Mouse (Mus musculus): ENCODE data around the gene Sparcl1. TPM values are rescaled to one million over a fixed set of nuclear protein-coding genes. Genes with fewer than 3 reads are reported as not detected.

Gene Sparcl1
- total and polyA plus RNA-seq, 3 experiments: 122 to 219 (median 182) TPM

DNA sequence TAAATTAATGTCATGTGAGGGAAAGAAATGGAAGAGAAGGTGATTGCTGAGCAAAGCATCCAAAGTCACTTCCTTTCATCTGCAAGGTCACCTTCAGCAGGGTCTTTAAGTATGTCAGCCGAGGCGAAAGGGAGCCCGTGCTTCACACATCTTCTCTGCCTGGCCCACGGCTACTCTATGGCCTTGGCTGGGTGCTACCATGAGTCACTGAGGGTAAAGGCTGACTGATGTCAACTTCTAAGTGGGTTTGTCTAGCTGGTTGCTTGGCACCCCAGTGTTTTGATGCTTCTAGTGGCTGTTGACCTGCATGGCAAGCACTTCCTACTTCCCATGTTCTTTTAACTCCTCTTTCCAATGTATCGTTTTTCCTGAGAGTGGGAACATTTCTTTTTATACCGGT is 36.7 kb upstream of the Sparcl1 start:
- Histone ChIP-seq H3K36me3 (ENCODE audit: control insufficient read depth, insufficient read depth, low read length) (no peaks in the 10 kb centered on the region), H3K9ac (ENCODE audit: low read depth, low read length) (no peak overlapping the region), H3K27ac (no peak overlapping the region), H3K4me1 (ENCODE audit: control insufficient read depth, insufficient read depth, low read length) (no peaks in the 10 kb centered on the region; the same call in 1 of the 2 replicates), H3K79me2 (replicated peaks; ENCODE audit: control insufficient read depth, insufficient read depth, low read length) (no peaks in the 10 kb centered on the region), H3K27me3 (ENCODE audit: control insufficient read depth, insufficient read depth, low read length) (no peaks in the 10 kb centered on the region), H3K4me3 (no peak overlapping the region)
- intact Hi-C loops (cut with DNase I): no loop called here
- TF ChIP-seq EP300 (IDR thresholded peaks at IDR 0.05; ENCODE audit: insufficient read depth, low read depth, low read length) (no peak), POLR2A (IDR thresholded peaks at IDR 0.05; ENCODE audit: insufficient read depth, low read depth, low read length) (no peak), CTCF (IDR thresholded peaks at IDR 0.05) (no peak)
- WGBS: 86% methylated on average over 6 of the region's 6 CpGs
- no peak for DNase-seq

DNA sequence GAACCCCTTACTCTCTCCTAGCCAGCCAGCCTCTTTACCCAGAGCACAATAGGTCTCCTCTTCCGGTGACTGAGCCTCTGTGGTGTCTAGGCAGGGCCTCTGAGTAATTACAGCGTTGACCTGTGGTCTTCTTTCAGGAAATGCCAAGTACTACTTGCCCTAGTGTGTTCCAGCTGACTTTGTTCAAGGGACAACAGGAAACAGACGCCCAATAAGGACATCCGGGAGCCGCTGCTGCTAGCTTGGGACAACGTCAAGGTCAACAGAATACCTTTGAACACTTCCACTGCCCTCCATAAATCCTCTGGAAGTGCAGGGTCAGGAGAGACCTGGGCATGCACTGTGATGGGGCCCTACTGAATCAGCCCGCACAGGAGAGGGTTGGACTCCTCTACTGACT is 35.8 kb upstream of the Sparcl1 start:
- Histone ChIP-seq H3K9ac (ENCODE audit: low read depth, low read length) (no peak overlapping the region), H3K79me2 (replicated peaks; ENCODE audit: control insufficient read depth, insufficient read depth, low read length) (no peaks in the 10 kb centered on the region), H3K27ac (peak overlapping the region; percentile 6; the same call in 1 of the 2 replicates), H3K4me3 (no peak overlapping the region), H3K36me3 (ENCODE audit: control insufficient read depth, insufficient read depth, low read length) (no peaks in the 10 kb centered on the region), H3K27me3 (ENCODE audit: control insufficient read depth, insufficient read depth, low read length) (no peaks in the 10 kb centered on the region), H3K4me1 (ENCODE audit: control insufficient read depth, insufficient read depth, low read length) (no peaks in the 10 kb centered on the region; the same call in 1 of the 2 replicates)
- 37% methylated on average over 7 of the region's 7 CpGs for whole genome bisulfite sequencing
- intact Hi-C loops (cut with DNase I): no loop called here
- no peak for DNase-seq
- no peak for TF ChIP-seq CTCF (IDR thresholded peaks at IDR 0.05)
- no peak for TF ChIP-seq POLR2A (IDR thresholded peaks at IDR 0.05; ENCODE audit: insufficient read depth, low read depth, low read length)
- no peak for TF ChIP-seq EP300 (IDR thresholded peaks at IDR 0.05; ENCODE audit: insufficient read depth, low read depth, low read length)

- Histone ChIP-seq H3K27ac (no peak overlapping the region), H3K36me3 (ENCODE audit: control insufficient read depth, insufficient read depth, low read length) (no peaks in the 10 kb centered on the region), H3K79me2 (replicated peaks; ENCODE audit: control insufficient read depth, insufficient read depth, low read length) (peaks cover 2% of the 10 kb centered on the region; the same call in 1 of the 2 replicates), H3K9ac (ENCODE audit: low read depth, low read length) (no peak overlapping the region), H3K27me3 (ENCODE audit: control insufficient read depth, insufficient read depth, low read length) (no peaks in the 10 kb centered on the region), H3K4me1 (ENCODE audit: control insufficient read depth, insufficient read depth, low read length) (no peaks in the 10 kb centered on the region), H3K4me3 (no peak overlapping the region)
- no peak for TF ChIP-seq CTCF (IDR thresholded peaks at IDR 0.05)
- TF ChIP-seq EP300 (IDR thresholded peaks at IDR 0.05; ENCODE audit: insufficient read depth, low read depth, low read length): no peak
- TF ChIP-seq POLR2A (IDR thresholded peaks at IDR 0.05; ENCODE audit: insufficient read depth, low read depth, low read length): no peak
- intact Hi-C loops (cut with DNase I): no loop called here
- no peak for DNase-seq
- WGBS: 75% methylated on average over 4 of the region's 4 CpGs
Measured at GRCm38 (mm10) chr5:104144057-104144456, 30.5 kb upstream of the Sparcl1 start.

- H3K4me1 ChIP-seq (ENCODE audit: control insufficient read depth, insufficient read depth, low read length): no peaks in the 10 kb centered on the region
- intact Hi-C loops (cut with DNase I): no loop called here
- H3K27me3 ChIP-seq (ENCODE audit: control insufficient read depth, insufficient read depth, low read length): no peaks in the 10 kb centered on the region
- H3K9ac ChIP-seq (ENCODE audit: low read depth, low read length): no peak overlapping the region
- H3K36me3 ChIP-seq (ENCODE audit: control insufficient read depth, insufficient read depth, low read length): no peaks in the 10 kb centered on the region
- DNase-seq: no peak
- H3K79me2 ChIP-seq (replicated peaks; ENCODE audit: control insufficient read depth, insufficient read depth, low read length): peaks cover 2% of the 10 kb centered on the region; the same call in 1 of the 2 replicates
- TF ChIP-seq CTCF (IDR thresholded peaks at IDR 0.05) (peak; percentile 49), POLR2A (IDR thresholded peaks at IDR 0.05; ENCODE audit: insufficient read depth, low read depth, low read length) (no peak)
- WGBS: 54% methylated on average over 2 of the region's 2 CpGs
- no peak overlapping the region for H3K27ac ChIP-seq
- H3K4me3 ChIP-seq: no peak overlapping the region
Measured at GRCm38 (mm10) chr5:104141067-104141466, 27.5 kb upstream of the Sparcl1 start.

DNA sequence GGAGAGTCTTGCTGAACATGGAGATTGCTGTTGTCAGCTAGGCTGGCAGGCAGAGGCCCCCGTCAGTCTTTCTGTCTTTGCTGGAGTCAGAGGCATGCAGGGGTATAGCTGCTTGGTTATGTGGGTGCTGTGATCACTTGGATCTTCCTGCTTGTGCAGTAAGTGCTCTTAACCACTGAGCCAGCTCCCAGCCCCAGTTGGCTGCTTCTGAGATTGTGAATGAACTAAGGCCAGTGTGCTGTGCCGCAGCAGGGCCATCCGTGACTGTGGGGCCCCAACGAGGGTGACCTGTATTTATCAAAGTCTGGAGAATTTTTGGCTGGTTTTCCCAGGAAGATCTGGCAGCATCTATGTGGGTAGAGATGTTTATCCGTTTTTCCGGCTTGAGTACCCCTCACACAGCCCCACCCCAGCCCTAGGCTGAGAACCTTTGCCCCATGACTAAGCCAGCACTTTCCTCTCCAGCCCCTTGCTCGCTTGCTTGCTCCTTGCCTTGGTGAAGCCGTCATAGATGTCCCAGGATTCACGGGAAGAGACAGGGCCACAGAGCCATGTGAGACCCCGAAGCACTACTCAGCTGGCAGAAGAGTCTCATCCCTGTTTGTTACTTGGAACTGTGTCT is 24.5 kb upstream of the Sparcl1 start:
- intact Hi-C loops (cut with DNase I): no loop called here
- Histone ChIP-seq H3K27me3 (ENCODE audit: control insufficient read depth, insufficient read depth, low read length) (no peaks in the 10 kb centered on the region), H3K9ac (ENCODE audit: low read depth, low read length) (no peak overlapping the region), H3K79me2 (replicated peaks; ENCODE audit: control insufficient read depth, insufficient read depth, low read length) (peaks cover 2% of the 10 kb centered on the region; the same call in 1 of the 2 replicates), H3K4me3 (no peak overlapping the region), H3K27ac (no peak overlapping the region), H3K4me1 (ENCODE audit: control insufficient read depth, insufficient read depth, low read length) (no peaks in the 10 kb centered on the region), H3K36me3 (ENCODE audit: control insufficient read depth, insufficient read depth, low read length) (no peaks in the 10 kb centered on the region)
- no peak for TF ChIP-seq EP300 (IDR thresholded peaks at IDR 0.05; ENCODE audit: insufficient read depth, low read depth, low read length)
- no peak for TF ChIP-seq POLR2A (IDR thresholded peaks at IDR 0.05; ENCODE audit: insufficient read depth, low read depth, low read length)
- TF ChIP-seq CTCF (IDR thresholded peaks at IDR 0.05): no peak
- no peak for DNase-seq
- WGBS: 71% methylated on average over 10 of the region's 10 CpGs

GRCm38 (mm10) chr5:104133752-104134151 is 20.2 kb upstream of the Sparcl1 start:
- H3K4me1 ChIP-seq (ENCODE audit: control insufficient read depth, insufficient read depth, low read length): peaks cover 14% of the 10 kb centered on the region
- no peak overlapping the region for H3K27ac ChIP-seq
- no peaks in the 10 kb centered on the region for H3K79me2 ChIP-seq (replicated peaks; ENCODE audit: control insufficient read depth, insufficient read depth, low read length)
- intact Hi-C loops (cut with DNase I): loop anchor here (5.0 kb wide), 2 partner anchors 84 to 199 kb away; no protein-coding TSS in a partner anchor
- 37% methylated on average over 4 of the region's 4 CpGs for WGBS
- H3K27me3 ChIP-seq (ENCODE audit: control insufficient read depth, insufficient read depth, low read length): no peaks in the 10 kb centered on the region
- no peak overlapping the region for H3K9ac ChIP-seq (ENCODE audit: low read depth, low read length)
- DNase-seq: no peak
- no peaks in the 10 kb centered on the region for H3K36me3 ChIP-seq (ENCODE audit: control insufficient read depth, insufficient read depth, low read length)
- H3K4me3 ChIP-seq: no peak overlapping the region
- TF ChIP-seq CTCF (IDR thresholded peaks at IDR 0.05) (no peak), EP300 (IDR thresholded peaks at IDR 0.05; ENCODE audit: insufficient read depth, low read depth, low read length) (no peak), POLR2A (IDR thresholded peaks at IDR 0.05; ENCODE audit: insufficient read depth, low read depth, low read length) (no peak)
